Mouse (Mus musculus) liver, adult (tissue): ENCODE results near the gene Il1rl1.

Experiments used
- GATA4 ChIP-seq: IDR thresholded peaks from 2 replicates; pipeline ENCODE4 v1.6.1; 2014; ENCODE audit warnings: mild to moderate bottlenecking, low read length; ENCODE audit not compliant: insufficient replicate concordance

Il1rl1 gene

DNA sequence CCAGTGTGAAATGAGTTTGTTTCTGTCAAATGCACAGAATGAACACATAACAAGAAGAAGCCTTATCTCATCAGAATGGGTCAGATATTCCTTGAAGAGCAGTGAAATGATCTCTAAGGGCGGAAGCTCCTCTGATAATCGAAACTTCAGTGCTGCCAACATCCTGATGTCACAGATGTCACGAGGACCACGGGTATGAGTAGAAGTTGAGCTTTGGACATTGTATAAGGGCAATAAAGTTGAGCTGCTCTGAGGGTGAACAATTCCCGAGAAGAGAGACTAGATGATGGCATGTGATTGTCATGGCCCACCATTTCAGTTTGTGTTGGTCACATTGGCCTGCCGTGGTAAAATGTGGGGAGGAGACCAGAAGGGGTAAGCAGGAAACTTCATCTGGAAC lies 5.5 kb upstream of the Il1rl1 start:
- TF ChIP-seq GATA4: no peak

DNA sequence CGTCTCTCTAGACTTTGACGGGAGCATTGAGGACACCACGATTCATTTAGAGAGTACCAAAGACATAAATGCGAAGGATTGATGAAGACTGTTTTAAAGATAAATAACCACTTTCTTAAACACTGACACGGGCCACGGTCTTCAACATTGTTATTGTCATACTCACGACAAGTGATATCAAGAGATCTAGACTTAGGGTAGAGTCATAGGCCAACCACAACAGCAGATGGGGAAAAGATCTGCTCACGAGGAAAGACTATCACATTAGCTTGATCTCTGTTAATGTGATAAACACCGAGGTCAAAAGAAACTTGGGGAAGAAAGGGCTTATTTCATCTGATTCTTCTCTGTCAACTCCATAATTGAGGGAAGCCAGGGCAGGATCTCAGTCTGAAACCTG lies 2.1 kb upstream of the Il1rl1 start:
- TF ChIP-seq GATA4: no peak

DNA sequence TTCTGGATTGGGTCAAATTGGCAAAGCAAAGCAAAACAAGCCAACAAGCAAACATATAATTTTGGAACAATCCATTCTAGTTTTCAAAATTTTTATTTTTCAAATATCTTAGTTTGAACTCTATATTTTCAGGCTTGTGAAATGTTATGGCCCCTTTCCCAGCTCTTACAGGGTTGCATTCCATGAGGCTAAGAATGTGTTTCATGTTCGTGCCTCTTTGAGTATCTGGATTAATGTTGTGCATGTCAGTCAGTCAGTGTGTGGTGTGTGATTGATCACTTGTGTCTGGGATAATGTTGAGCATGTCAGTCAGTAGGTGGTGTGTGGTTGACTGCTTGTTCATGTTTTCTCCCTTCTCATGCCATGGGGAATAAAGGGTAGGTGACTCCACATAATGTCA lies 1.5 kb upstream of the Il1rl1 start:
- no peak for TF ChIP-seq GATA4

DNA sequence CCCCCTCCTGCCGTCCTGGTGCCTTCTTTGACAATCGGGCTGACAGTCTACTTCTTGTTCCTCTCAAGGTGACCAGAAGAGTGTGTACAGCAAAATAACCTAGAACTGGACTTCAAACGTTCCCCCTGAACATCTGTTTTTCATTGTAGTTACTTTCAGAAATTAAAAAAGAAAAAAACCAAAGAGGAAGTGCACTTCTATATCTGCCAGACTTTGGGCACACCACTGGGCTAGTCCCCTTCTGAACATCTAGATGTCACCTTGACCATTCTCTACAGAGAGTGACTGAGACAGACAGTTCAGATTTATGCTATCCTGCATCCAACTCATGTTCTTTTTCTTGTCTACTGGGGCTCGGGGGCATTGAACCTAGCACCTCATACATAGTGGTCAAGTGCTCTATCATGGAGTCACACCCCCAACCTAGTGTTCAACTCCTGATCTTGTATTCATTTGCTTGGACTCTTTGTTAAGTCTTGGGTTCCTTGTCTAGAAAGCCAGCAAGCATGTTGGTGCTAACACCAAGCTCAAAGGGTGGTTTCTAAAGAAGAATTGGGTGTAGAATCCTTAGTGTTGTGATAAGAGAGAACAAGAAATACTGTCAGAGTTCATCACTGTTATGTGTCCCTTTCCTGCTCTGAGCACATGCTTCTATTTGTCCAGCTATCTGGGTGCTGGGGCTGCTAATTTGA lies 919 bp downstream of the Il1rl1 start:
- TF ChIP-seq GATA4: no peak

DNA sequence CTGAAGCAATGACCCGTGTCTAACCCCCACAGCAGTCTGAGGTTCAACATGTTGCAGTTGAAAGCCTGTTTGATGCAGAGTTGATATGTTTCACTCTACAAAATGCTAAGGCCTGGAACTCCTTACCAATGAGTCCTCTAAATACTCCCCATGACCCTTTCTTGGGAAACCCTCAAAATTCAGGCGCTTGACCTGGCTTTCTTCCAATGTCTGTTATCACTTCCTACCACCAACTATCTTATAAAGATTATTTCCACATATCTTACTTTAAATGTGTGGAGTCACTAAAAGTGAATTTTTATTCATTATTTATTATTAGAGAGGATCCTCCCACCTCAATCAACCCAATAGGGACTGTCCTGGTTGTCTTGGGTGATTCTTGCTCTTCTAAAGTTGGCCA lies 2.8 kb downstream of the Il1rl1 start:
- no peak for TF ChIP-seq GATA4

DNA sequence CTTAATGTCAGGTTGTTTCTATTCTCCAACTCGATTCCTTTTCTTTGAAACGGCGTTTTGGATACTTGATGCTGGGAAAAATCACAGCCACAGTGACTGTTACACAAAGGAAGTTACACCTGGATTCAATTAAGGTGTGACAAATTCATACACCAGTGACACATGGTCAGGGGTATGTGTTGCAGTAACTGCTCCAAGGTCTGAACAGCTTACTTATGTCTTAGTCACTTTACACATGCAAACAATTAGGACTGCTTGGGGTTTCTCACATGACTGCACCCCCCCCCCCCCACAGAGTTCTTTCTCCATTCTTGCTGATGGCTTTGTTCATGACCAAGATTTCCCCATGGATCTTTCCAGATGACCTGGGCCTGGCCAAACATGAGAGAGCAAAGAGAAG lies 6.6 kb downstream of the Il1rl1 start:
- TF ChIP-seq GATA4: no peak

DNA sequence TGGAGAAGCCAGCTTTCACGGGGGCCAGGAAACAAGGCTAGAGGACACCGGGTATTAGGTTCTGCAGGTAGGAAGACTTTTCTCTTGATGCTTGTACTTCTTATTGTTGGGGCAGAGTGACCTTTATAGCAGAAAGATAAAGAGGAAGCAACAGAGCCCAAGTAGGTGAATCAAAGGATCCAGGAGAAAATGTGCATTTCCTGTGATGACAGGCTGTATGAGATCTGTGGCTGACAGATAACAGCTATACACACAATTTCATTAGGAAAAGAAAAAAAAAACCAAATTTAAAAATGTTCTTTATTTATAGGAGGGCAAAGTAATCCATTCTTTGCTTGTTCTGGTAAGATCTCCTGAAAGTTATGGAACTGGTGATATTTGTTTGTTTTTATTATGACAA lies 8.0 kb downstream of the Il1rl1 start:
- TF ChIP-seq GATA4: no peak

DNA sequence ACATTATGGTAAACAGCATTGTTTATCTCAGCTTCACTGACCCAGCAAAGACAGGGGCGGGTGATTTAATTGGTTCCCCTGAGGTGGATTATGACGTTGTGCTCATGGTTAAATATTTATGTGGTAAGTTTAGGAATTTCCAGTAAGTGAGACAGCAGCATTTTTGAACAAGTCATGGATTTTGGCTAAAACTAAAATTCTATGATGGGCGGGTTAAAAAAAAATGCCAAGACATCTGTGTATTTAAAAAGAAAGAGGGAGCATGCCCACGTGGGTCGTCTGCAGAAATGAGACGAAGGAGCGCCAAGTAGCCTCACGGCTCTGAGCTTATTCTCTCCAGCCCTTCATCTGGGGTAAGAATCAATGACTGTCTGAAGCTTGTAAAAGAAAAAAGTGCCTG lies 10.1 kb downstream of the Il1rl1 start:
- TF ChIP-seq GATA4: no peak

DNA sequence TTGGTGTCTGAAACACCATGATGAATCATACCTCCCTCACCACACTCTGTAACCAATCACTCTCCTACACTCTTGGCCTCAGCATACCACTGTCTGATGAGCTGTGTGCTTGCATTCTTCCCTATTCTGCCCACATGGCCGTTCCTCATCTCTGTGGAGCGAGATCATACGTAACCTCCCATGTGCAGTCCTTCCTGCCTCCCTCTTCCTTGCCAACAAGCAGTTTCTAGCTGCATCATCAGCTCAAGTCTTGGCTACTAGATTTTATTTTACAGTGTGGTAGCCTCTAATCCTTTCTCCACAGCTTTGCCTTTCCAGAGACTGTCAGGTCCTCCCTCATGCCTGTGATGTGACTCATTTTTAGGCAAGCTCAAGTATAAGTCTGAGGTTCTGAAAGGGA lies 15.4 kb downstream of the Il1rl1 start:
- no peak for TF ChIP-seq GATA4

DNA sequence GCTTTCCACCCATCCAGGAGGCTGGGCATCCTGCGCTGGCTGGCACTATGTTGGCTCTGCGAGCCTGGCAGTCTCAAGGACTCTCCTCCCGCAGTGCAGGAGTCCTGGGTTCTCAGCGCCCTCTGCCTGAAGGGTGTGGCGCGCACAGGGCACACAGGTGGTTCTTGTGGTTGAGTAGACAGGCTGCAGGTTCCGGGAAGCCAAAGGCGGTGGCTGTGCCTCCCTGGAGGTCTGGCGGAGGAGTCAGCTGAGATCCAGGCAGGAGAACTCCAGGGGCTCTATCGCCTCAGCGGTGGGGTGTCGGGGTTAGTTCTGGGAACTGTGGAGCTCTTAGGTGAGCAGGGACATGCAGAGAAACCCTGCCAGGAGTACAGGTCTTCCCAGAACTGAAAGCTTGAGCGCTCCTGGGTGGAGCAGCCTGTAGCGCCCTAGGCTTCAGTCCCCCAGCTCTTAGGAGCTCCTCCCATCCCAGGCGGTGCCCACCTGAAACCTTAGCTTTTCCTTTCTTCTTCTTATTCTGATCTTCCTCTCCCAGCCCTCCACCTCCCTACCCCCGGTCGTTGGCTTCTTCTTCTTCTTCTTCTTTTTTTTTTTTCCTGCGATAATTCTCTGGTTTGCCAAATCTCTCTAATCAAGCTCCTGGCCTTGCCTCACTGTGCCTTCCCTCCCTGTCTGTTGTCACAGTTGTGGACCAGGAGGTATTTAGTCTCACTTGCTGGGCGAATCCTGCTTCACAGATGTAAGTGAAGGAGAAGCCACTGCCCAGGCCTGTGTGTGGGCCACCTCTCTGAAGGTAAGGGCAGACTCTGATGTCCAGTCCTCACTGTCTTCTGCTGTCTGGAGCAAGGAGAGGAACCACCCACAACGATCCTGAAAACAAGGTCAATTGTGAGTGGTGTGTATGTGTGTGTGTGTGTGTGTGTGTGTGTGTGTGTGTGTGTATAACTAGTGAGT lies 36.4 kb downstream of the Il1rl1 start, which contains the start of gene Il18r1:
Gene Il18r1 (plus strand): TSS at position 76 of the 954 bp plus-strand sequence.
- no peak for TF ChIP-seq GATA4

DNA sequence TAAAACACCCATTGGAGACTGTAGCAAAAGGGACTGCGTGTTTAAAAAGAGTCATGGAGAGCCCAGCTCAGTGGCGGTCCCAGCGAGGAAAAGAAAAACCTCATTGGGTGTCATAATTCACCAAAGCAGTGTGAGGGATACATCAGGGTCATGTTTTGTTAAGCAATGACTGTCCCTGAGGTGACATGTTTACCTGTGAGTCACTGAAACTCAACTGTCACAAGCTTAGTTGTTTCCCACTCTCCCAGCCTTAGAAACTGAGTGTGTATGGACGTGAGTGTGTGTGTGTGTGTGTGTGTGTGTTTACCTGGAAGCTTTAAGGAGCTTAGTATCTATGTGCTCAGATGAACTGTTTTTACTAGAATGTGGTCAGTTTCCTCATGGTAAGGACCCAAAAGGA lies 37.9 kb downstream of the Il1rl1 start:
- TF ChIP-seq GATA4: no peak

DNA sequence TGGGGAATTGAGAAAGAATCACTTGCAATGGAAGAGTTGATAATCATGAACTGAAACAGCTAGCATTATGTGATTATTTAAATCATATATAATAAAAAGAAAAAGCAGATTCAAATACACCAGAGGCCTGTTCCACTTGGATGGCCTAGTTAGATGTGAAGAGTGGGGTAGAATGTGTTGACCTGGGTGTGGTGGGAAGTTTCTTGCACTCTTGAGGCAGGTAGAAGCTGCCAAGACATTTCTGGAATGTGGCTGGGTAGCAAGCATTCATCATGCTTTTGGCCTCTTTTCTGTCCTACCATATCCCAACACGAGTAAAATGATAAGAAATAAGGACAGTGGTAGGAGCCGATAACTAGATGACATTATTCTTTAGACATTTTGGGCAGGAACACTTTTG lies 39.4 kb downstream of the Il1rl1 start:
- TF ChIP-seq GATA4: no peak

DNA sequence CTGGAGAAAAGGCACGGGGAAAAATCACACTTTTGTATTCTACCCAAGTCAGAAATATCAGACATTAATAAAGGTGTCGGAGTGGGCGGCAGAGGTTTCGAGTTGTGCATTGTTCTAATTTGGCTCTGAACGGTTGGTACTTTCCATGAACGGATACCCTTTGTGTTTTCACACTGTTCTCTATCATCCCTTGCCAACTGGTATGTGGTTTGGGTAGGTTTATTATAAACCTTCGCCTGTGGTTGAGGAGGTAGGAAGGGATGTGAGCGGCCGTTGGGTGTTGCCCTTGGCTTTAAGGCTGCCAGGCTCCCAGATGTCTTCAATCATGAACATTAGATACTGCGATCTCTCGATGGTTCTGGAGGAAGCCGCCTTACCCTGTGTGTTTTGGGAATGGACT lies 40.5 kb downstream of the Il1rl1 start:
- no peak for TF ChIP-seq GATA4

DNA sequence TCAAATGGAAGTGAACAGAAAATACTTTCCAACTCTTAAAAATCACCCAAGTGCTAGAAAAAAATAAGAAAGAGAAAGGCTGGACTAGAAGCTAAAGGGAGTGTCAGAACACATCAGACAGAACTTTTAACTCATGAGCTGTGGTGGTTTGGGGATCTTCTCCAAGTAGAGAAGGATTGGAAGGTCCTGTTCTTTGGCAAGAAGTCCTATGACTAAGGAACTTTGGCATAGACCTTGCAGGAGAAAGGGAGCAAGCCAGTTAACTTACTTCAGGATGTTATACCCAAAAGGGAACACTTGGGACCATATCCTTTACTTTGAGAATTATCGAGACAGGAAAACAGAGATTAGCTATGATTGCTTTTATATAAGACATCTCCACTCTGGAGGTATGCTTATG lies 43.0 kb downstream of the Il1rl1 start:
- no peak for TF ChIP-seq GATA4

DNA sequence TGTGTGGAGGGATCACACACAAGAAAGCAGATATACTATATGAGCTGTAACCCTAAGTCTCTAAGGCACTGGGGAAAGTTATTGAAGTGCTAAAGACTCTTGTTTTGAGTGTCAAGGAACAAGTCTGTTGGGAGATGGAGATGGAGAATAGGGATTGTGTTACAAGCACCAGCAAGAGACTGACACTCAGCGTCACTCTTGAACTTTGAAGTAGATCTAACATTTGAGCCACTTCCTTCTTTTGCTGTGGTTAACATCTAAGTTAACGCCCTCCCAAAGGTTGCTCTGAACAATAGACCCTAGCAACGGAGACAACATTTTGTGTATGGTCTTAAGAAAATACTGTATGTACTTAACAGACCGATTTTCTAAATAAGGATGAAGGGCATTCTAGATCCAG lies 44.3 kb downstream of the Il1rl1 start:
- no peak for TF ChIP-seq GATA4

DNA sequence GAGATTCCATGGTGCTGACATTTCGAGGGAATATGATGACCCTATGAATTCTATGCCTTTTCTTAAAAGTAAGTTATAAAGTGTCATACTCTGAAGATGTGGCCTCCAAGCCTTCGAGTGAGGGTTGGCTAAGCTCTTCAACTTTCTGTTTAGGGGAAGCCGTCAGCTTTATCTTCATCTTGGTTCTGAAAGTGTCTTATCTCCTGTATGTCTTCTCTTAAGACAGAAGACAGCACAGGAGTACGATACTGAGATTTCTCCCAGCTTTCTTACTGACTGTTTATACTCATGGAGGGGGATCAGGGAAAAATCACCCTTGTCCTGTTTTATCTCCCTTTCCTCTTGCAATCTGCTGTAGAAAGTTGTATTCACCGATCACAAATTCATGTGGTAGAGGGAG lies 45.0 kb downstream of the Il1rl1 start:
- no peak for TF ChIP-seq GATA4

DNA sequence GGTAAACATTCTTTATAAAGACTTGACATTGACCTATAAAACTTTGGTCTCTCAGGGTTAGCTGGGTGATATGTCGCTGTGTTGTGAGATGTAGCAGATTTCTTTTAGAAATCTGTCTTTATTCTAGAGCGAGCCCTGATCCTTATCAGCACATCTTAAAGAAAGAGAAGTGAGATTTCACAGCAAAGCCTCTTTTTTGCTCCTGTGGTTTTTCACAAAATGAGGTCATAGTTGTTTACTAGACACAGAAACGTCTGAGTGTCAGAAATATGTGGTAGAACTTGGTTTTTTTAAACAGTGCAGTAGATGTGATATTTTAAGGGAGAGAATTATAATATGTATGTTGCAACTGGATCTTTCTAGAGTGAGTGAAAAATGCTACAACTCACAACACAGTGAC lies 46.3 kb downstream of the Il1rl1 start:
- no peak for TF ChIP-seq GATA4

DNA sequence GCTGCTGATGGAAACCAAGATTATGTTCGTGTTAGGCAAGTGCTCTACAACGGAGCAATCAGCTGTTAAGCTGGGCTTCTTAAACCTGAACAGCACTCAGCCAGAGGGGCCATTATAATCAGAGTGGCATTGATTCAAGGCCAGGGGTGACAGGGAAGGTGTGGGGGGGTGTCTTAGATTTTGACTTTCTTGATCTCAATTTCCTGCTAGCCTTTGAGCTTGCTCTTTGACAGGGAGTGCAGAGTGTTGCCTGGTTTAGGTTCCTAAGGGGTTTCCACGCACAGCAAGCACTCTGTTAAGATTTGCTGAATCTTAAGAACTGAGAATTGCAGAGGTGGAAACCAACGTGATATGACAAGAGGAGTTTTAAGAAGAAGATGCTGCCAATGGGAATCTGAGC lies 47.4 kb downstream of the Il1rl1 start:
- no peak for TF ChIP-seq GATA4
